Mouse (Mus musculus) hindbrain, embryonic 10.5 days (tissue): Measurements from ENCODE around the gene Vmn1r57. TPM values are rescaled to one million over a fixed set of nuclear protein-coding genes. Genes with fewer than 3 reads are reported as not detected.
"Not testable (repeated sequence)": the region's sequence is repeated elsewhere in the genome, so short reads cannot be mapped to it uniquely, and the experiment has no call there.

Source experiments
- DNase-seq: peaks from one replicate; pipeline ENCODE4 v3.0.0-alpha.2; 2017; ENCODE audit warnings: low spot score
- H3K27ac ChIP-seq: fragments of 300-500 bp; sonication (generic); 2 replicates; pipeline ENCODE4 v1.5.1; 2016; ENCODE audit warnings: mild to moderate bottlenecking, moderate library complexity
- H3K27me3 ChIP-seq: fragments of 300-500 bp; sonication (generic); 2 replicates; pipeline ENCODE4 v1.6.1; 2016; ENCODE audit warnings: mild to moderate bottlenecking; ENCODE audit not compliant: poor library complexity, insufficient read depth, severe bottlenecking
- H3K36me3 ChIP-seq: fragments of 300-500 bp; sonication (generic); 2 replicates; pipeline ENCODE4 v1.6.1; 2016; ENCODE audit warnings: mild to moderate bottlenecking, moderate library complexity
- H3K4me1 ChIP-seq: fragments of 300-500 bp; sonication (generic); replicated peaks from 2 replicates; pipeline ENCODE4 v1.6.1; 2016; ENCODE audit warnings: mild to moderate bottlenecking
- H3K4me3 ChIP-seq: fragments of 300-500 bp; sonication (generic); 2 replicates; pipeline ENCODE4 v1.5.1; 2016; ENCODE audit warnings: mild to moderate bottlenecking, moderate library complexity
- H3K9me3 ChIP-seq: fragments of 300-500 bp; sonication (generic); 2 replicates; pipeline ENCODE4 v1.6.1; 2016; ENCODE audit warnings: mild to moderate bottlenecking, moderate library complexity
- WGBS: fragments of 180-500 bp; shearing (Covaris S2); methylation state at CpG from one replicate; pipeline ENCODE4 v1.1.7; 2016; 5-methylcytosine and 5-hydroxymethylcytosine counted together
- polyA plus RNA-seq: library from polyadenylated mRNA; unstranded; fragments of >200 nt; fragmentation: Nextera tagmentation; extraction: Ambion mirVana; gene quantifications from 2 replicates; pipeline ENCODE4 v1.2.1, GENCODE M21; 2016

Gene Vmn1r57
- polyA plus RNA-seq: not detected in 2 replicates

GRCm38 (mm10) chr7:5218193-5218592 is at the start of gene Vmn1r57:
Gene Vmn1r57, plus strand, starts transcription at chr7:5218493.
- not testable (repeated sequence) for DNase-seq, H3K27me3 ChIP-seq, H3K4me3 ChIP-seq, H3K4me1 ChIP-seq, H3K9me3 ChIP-seq, H3K27ac ChIP-seq, H3K36me3 ChIP-seq
- 65% methylated on average over 1 of the region's 1 CpGs for WGBS

GRCm38 (mm10) chr7:5196647-5197046 is 21.6 kb upstream of the Vmn1r57 start, which contains the start of gene Vmn1r56:
Gene Vmn1r56, minus strand, starts transcription at chr7:5196747.
- not testable (repeated sequence) for H3K36me3 ChIP-seq, DNase-seq, H3K27me3 ChIP-seq, H3K4me1 ChIP-seq, H3K27ac ChIP-seq, H3K4me3 ChIP-seq
- H3K9me3 ChIP-seq: peaks cover 20% of the 10 kb centered on the region; the same call in 1 of the 2 replicates

- Histone ChIP-seq H3K27me3 (no peaks in the 10 kb centered on the region), H3K4me1 (no peaks in the 10 kb centered on the region), H3K36me3 (no peaks in the 10 kb centered on the region), H3K27ac (no peak overlapping the region), H3K9me3 (peaks cover 62% of the 10 kb centered on the region), H3K4me3 (no peak overlapping the region)
- WGBS: 78% methylated on average over 3 of the region's 3 CpGs
- no peak for DNase-seq
Measured at GRCm38 (mm10) chr7:5263051-5263450, 44.8 kb downstream of the Vmn1r57 start.

Other genes with a start within 250 kb of the Vmn1r57 start
- 0.10 TPM in 1 of 2 replicates, not detected in the other for gene Sbk3, start 247.3 kb upstream of the Vmn1r57 start, polyA plus RNA-seq
- gene Zfp579, start 222.3 kb upstream of the Vmn1r57 start, polyA plus RNA-seq: 31.8 and 43.1 TPM in 2 replicates
- 9.7 and 9.9 TPM in 2 replicates for gene Zfp524, start 204.1 kb upstream of the Vmn1r57 start, polyA plus RNA-seq
- 55.2 and 65.1 TPM in 2 replicates for gene Fiz1, start 203.8 kb upstream of the Vmn1r57 start, polyA plus RNA-seq
- gene Gm44973, start 203.0 kb upstream of the Vmn1r57 start, polyA plus RNA-seq: 0.46 TPM in 1 of 2 replicates, not detected in the other
- gene Zfp865, start 198.1 kb upstream of the Vmn1r57 start, polyA plus RNA-seq: 6.5 and 9.0 TPM in 2 replicates
- 5.4 and 7.9 TPM in 2 replicates for gene Ccdc106, start 197.9 kb upstream of the Vmn1r57 start, polyA plus RNA-seq
- gene 4632433K11Rik, start 184.4 kb upstream of the Vmn1r57 start, polyA plus RNA-seq: 0.34 TPM in 1 of 2 replicates, not detected in the other
- gene Zfp784, start 180.0 kb upstream of the Vmn1r57 start, polyA plus RNA-seq: 3.3 and 3.9 TPM in 2 replicates
- 37.7 and 53.4 TPM in 2 replicates for gene Zfp580, start 167.0 kb upstream of the Vmn1r57 start, polyA plus RNA-seq
- gene U2af2, start 156.3 kb upstream of the Vmn1r57 start, polyA plus RNA-seq: 179 and 180 TPM in 2 replicates
- 61.3 and 76.8 TPM in 2 replicates for gene Epn1, start 138.3 kb upstream of the Vmn1r57 start, polyA plus RNA-seq
- gene Rfpl4, start 101.5 kb upstream of the Vmn1r57 start, polyA plus RNA-seq: not detected in 2 replicates
- gene Rasl2-9, start 92.5 kb upstream of the Vmn1r57 start, polyA plus RNA-seq: 0.32 and 0.69 TPM in 2 replicates
- not detected in 2 replicates for gene Vmn1r55, start 68.8 kb upstream of the Vmn1r57 start, polyA plus RNA-seq
- gene Vmn1r56, start 21.7 kb upstream of the Vmn1r57 start, polyA plus RNA-seq: not detected in 2 replicates
- not detected in 2 replicates for gene Gm5065, start 132.0 kb downstream of the Vmn1r57 start, polyA plus RNA-seq
- not detected in 2 replicates for gene Nlrp2, start 132.5 kb downstream of the Vmn1r57 start, polyA plus RNA-seq
- gene Vmn1r58, start 194.9 kb downstream of the Vmn1r57 start, polyA plus RNA-seq: not detected in 2 replicates
- gene Vmn1r59, start 238.3 kb downstream of the Vmn1r57 start, polyA plus RNA-seq: not detected in 2 replicates